Mouse (Mus musculus) B cell, adult 2 months (primary cell): Measurements from ENCODE around the gene Phactr2.

Experiments
- DNase-seq, 2 experiments: peaks; one replicate each; pipeline ENCODE4 v3.0.0; 2022

The Phactr2 gene

DNA sequence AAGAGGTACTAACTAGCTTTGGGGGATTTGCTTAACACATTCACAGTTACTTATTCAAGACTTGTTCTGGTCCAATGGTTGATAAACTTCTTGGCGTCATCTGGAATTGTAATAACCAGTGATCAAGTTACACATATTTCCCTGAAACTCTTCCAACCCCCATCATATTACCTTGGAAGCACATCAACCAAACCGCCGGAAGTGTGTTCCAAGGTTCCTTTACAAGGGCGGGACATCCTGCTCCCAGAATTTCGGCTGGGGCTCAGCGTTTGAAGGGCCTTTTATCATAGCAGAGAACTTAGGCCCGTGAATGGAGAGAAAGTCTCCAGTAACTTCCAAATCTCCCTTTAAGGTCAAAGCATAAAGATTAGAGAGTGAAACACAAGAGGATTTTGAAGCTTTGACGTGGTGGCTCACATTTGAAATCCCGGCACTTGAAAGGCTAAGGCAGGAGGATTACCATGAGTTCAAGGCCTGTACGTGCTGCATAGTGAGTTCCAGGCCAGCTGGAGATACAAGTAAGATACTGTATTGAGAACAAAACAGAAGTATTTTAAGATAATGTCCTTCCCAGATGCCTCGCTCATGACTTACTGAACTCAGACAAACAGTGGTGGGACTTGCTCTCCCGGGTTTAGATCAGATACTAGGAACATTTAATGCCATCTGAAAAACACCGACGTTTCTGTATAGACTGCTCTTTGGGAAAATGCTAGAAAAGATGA is 147.9 kb downstream of the Phactr2 start:
- DNase-seq, result no peak

DNA sequence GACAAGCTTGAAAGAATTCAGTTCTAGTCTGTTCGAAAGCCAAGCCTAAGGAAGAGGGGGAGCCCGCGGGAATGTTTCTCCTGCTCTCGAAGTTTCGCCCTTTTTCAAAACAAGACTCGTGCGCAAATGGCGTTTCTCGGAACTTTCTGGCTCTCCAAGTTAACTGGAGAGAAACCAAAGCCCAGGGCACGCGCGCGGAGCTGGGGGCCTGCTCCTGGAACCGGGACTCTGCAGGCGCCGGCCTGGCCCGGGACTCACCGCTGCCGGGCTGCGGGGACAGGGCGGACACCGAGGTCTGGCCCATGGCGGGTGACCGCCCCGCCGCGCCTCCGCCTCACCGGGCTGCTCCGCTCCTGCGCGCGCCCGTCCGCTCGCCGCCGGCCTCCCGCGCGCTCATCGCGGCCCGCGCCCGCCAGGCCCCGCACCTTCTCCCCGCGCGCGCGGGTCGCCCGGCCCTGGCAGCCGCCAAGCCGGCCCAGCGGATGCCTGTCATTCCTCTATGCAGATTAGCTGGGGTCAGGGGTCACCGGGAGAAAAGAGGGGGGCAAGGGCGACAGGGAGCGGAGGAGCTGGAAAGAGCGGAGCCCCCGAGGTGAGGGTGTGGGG is 150.3 kb downstream of the Phactr2 start:
- peak; percentile 2 to 5 for DNase-seq

DNA sequence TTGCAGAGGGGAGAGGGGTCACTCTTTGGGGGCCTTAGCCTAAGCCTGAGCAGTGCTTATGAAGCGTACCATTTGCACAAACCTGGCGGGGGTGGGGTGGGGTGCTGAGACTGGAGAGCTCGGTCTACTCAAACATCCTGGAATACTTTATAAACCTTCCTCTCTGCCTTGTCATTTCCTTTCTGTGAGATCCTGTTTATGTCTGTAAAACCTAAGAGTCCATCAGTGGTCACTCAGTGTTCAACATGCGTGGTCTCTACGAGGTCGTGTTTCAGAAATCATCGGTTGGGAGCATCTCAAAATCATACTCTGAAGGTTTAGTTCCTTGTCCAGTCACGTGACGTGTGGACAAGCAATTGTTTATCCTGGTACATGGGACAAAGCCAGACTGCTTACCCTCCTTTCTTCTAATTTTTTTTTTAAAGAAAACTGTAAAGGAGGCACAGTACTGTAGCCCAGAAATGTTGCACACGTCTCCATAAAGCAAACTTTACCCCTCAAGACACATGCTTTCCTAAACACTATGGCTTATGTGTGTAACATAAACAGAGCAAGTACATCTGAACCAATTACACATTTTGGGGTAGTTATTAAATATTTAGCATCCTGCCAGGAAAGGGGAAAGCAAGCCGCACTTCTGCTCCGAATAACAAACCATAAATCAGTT is 150.9 kb downstream of the Phactr2 start:
- no peak for DNase-seq

DNA sequence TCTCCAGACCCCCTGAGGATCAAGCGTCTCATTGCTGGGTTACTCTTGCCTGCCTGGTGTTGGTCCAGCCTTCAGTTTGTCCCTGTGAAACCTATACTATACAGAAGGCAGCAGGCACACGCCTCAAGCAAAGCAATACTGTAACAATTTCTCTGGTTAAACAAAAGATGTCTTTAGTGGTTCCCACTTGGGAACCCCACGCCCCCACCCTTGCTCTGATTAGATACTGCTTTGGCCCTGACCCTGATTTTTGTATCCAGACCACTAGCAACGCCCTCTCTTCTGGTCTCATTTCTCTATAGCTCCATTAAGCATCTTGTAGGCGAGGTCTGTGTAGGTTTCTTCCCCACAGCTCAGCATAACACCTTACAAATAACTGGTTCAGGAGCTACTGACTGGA is 159.2 kb downstream of the Phactr2 start:
- no peak for DNase-seq

DNA sequence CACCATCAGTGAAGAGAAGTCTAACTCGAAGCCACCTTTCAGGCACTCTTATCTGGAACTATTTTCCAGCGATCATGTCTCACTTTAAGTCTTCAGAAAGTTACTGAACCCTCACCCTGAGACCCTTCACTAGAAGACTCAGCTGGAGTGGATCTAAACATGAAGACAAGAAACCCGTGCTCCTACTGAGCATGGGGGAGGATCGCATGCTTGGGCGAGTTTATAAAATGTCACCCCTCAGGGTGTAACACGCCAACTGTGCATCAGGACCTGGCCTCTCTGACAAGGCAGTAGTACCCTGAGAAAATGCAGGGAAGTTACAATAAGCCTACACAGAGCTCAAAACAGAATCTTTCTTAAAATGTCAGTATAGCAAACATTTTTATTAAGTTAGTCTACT is 161.6 kb downstream of the Phactr2 start:
- no peak for DNase-seq

DNA sequence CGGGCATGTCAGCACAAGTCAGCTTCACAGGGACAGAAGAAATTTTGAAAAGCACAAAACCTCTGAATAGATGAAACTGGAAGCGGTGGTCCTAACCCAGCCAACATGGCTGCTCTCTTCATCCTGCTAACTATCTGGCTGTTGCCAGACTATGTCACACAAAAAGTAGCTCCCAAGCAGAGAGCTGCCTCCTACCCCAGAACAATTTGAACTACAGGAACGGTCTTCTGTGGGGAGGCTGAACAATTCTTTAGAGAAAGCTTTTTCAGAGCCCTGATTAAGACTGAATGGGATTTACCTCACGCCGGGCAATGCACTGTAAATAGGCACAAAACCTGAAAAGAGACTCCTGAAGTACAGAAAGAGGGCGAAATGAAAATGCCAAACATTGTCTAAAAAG is 162.6 kb downstream of the Phactr2 start:
- DNase-seq, result no peak

DNA sequence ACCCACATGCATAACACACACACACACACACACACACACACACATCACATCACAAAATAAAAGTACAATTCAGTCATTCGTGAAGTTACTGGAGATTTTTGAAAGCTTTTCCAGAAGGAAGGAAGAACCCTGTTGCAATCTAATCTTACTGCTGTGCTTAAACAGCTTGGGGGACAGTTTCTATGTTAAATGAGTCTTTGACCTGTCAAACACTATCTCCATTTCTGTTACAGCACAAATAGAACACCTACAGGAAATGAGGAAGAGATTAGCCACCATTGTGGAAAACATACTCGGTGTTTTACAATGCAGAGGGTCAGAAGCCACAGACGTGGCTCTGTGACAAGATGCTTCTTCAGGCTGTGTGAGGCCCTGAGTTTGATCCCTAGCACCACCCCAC is 164.1 kb downstream of the Phactr2 start:
- no peak for DNase-seq

DNA sequence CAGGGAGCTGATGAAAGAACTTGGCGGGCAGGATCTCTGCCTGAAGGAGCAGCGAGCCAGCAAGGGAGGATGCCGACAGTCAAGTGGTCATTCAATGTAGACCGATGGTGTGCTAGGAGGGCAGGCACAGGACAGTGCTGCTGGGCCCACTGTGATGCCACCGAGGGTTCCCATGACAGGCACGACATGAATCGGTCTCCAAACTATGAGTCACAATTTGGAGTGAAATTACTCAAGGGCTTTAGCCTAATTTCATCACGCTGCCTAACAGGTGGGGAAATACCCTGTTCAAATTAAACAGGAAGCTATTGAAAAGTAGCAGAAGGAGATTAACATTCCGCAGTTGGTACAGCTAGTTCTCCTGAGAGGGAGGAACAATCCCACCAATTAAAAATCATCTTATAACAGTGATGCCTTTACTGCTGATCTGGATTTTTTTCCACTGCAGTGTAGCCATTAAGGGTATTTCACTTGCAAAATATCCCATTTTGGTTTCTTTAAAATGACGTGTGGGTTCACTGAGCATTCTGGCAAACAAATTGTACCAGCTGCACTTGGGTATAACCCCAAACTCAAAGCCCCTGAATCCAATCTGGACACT is 169.5 kb downstream of the Phactr2 start:
- no peak for DNase-seq

DNA sequence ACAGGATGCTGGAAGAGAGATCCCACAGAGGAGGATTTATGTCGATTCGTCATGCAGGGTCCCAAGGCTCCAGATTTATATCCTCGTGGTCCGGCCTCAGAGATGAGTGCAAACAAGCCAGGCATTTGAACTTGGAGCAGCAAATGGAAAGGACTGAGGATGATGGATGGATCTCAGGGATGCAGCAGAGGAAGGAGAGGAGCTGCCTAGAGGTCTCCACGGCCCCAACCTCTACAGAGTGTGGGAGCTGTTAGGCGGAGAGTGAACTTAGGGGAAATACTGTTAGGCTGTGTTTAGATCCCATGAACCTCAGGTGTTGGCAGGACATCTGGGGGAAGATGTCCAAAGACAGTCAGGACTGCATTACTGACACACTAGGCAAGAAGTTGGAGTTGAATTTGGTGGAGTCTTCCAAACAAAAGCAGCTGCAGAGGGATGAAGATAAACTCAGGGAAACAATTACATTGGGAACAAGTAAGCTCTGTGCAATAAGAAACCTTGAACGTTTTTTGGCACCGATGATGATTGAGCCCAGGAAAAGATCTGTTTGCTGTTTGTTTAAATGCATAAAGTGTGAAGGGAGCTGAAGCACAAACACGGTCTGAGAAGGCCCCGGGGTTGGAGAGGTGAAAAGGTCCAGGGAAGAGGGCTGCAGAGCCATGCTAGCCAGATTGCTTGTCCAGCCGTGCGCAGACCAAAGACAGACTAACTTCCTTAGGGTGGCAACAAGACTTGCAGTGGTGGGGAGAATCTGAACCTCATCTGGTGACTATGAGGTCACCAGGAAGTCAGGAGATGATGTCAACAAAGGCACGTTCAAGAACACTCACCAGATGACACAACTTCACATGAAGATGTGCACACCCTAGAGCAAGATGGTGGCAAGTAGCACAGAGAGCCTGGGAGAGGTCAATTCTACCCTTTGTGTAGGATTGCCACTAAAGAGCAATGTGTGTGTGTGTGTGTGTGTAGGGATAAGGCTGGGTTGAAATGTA is 170.6 kb downstream of the Phactr2 start:
- DNase-seq, result no peak

DNA sequence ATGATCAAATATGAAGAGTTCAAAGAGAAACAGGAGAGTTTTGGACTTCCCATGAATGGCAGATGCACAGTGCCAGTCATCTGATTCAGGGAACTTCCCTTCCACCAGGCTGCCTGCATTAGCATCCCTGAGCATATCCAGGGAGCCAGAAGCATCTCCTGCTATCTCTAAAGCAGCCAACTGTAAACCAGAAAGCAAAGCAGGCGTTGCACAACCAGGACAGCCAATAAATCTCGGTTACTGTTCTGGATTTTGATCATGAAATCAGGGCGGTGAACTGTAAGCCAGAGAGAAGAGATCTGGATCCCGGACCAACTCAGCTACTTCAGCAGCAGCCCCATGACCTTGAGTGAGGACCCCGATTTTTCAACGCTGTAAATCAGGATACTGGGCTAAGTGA is 173.6 kb downstream of the Phactr2 start:
- no peak for DNase-seq

DNA sequence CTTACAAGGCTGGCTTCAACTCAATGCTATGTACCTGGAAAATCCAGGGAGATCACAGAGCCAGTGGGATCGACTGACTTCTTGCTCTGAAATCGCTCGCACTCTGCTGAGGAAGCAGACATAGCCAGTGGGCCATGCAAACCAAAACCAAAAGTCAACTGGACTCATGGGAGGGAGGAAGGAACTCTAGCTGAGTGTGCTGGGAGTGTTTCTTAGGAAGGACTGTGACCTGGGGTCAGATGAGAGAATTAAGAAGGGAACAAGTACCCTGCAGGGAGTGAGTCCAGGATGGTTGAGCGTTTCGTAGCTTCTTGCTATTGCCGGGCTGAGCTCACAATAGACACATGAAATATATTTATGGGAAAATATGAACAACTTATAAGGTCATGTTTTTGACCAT is 174.0 kb downstream of the Phactr2 start:
- no peak for DNase-seq

DNA sequence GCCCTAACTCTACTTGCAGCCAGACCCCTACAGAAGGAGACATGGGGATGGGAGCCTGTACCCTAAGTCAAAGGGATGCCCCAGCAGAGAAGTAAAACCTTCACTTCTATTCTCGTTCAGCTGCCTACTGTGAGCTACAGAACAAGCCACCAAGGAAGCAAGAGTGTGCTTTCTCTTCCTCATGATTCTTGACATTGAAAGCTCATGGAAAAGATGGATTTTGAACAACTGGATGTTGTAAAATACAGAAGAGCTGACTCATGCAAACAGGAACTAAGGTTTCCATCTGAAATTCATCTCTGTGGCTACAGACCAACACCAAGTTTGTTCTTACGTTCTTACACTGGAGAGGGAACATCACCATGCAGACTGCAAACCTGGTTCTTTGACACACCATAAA is 179.3 kb downstream of the Phactr2 start:
- DNase-seq, result no peak

DNA sequence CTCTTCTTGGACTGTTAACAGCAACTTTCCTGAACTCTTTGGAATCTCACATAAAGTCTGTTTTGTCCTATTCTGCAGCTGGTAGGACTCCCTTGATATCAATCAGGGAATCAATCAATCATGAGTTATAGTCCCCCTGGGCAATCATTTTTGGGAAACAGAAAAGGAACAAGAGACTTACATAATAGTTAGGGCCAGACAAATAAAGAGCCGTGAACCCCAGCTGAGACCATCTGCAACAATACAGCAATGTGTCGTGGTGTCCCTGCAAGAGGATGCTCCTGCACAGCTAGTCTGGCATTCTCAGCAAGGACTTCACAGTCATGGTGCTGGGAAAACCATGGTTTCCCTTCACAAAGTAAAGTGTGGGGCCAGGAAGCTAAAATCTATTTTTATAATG is 182.2 kb downstream of the Phactr2 start:
- DNase-seq, result no peak

DNA sequence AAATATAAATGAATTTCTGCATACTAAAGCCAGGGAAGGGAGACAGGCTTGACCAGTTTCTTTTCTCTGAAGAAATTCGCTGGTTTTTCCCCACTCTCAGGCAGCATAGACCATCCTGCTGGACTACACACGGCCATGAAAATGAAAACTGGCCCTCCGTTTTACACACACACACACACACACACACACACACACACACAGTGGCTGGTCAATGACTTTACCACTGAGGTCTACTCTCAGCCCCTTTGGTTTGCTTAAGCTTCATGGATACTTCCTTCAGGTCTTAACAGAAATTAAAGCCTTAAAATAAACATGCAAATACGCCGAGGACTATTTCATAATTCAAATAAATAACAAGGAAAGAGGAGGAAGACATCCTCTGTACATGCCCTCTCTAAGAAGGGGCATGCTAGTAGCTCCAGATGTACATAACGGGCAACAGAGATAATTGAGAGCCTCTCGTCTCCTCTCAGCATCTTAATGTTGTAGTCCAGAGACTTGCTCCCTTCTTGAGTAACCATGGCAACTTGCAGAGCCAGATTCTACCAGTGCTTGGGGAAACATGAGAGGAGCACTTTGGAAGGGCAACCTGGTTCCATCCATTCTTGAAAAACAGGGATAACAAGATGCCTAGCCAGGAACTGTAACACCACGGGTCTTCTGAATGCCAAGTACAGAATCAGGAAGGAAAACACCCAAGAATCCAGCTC is 184.8 kb downstream of the Phactr2 start:
- DNase-seq, result no peak

DNA sequence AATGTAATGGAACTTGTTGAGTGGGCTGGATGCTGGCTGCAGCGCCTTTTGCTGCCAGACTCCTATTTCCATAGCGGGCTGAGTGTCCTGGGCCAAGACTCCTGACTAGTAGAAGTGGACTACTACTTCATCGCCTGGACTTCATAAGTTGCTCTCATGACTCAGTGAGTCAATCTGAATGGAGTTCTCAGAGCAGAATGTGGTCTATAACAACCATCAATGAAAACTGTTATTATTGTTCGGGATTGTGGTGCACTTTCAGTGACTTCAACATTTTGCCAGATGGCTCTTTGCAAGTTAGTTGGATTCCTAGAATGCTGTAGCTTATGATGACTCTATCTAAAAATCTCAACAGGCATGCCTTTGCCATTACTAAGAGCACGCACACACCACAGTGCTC is 185.9 kb downstream of the Phactr2 start:
- no peak for DNase-seq

DNA sequence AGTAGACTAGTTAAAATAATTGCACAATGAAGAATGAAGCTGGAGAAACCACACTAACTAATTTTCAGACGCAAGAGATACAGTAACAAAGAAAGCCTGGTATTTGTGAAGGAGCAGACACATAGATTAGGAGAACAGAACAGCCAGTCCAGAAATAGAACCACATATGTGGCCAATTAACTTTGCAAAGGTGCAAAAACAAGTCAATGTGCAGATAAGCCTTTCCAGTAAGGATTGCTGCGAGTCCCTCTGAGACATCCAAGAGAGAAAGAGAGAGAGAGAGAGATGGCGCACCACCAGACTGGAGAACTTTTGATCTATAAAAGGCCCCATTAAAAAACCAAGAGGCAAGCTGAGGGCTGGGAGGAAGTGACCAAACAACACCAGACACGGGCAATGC is 190.8 kb downstream of the Phactr2 start:
- DNase-seq, result no peak

DNA sequence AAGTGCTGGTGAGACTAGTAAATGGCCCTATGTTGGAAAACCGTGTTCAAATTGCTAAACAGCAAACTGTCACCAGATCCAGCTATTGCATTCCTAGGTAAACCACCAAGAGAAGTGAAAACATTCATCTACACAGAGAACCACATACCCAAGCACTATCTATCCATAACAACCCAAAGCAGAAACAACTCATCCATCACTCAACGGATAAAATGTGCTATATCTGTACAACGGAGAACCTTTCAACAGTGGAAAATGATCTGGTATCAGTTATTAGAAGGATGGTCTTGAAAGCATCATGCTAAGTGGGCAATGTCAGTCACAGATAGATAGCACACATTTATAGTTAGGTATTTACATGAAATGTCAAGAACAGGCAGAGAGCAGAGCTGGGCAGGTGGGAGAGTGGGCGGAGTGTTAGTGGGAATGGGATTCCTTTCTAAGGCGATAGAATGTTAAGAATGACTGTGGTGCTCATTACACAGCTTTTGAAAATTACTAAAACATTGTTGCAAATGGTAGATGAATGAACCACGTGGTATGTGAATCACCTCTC is 193.8 kb downstream of the Phactr2 start:
- no peak for DNase-seq

DNA sequence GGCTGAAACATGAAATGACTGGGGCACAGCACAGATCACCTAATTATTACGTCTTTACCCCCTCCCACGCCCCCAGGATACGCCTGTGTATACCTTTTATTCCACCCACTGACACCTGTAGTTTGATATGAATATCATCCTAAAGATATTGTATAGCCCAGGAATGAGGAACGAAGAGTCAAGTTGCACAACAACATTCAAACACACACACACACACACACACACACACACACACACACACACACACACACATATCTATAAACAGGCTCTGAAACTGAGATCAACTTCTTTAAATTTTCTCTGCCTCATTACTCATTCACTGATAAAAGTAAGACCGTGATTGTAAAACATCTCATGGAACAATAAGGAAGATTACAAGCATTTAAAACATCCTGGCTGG is 197.9 kb downstream of the Phactr2 start:
- DNase-seq, result no peak

DNA sequence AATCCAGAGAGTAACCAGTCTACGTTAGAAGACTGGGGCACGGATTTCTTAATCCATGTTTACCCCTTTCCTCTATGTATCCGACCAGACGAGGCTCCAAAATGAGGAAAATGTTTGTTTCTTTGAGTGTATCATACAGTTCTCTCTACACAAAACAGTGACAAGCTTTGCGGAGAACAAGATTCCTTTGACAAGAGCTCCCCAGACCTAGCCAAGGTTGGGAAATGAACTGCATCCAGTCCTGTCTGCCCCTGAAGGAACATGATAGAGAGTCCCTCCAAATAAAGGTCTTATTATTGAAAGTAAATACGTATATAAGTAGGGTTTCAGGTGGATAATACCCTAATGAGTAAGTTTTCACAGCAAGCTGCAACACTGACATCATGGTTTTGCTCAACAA is 199.1 kb downstream of the Phactr2 start:
- no peak for DNase-seq

DNA sequence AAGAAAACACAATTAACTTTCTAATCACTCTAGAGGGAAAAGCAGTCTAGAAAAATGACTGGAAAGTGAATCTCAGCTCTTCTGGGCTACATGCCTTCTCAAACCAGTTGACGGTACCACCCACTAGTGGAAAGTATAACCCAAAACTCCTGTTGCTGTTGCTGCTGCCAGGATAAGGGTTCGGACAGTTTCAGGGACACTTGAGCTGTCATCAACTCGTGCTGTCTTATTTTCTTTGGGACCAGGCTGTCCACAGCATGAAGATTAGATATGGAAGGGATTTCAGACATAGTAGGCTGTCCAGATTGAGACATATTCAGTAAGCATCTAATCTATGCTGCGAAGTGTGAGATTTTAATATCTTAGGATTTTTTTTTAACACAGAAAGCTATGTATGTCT is 199.5 kb downstream of the Phactr2 start:
- DNase-seq, result no peak

DNA sequence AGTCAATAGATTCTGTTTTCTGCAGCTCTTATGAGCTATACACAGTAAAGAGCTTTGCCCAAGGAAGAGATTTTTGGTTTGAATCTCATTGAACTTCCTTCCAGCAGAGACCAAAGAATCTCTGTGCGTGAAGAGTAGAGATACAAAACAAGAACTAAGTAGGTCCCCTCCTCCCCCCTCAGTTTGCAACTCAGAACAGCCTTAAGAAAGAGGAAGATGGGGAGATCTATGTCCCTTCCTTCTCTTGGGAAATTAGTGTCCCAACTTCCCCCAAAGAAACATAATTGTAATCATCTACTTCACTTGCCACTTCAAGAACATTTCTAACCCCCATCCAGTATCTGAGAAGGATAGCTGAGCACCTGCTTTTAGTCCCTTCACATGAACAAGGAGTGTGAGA is 200.5 kb downstream of the Phactr2 start:
- DNase-seq, result no peak

DNA sequence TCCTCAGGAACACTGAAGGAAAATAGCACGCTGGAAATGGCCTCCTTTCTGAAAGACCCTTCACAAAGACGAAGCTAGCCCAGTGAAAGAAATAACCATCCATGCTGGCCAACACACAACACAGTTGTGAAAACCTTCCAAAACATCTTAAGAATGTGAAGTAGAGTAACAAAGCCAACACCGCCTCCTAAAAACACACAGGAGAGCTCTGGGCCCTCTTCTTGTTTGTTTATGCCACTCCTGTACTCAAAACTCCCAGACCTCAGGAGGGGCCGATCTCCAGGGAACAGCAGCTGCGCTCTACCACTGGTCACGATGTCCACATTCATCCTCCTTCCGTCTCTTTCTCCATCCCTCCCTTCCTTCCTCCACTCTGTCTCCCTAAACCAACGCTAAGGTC is 202.5 kb downstream of the Phactr2 start:
- DNase-seq, result no peak
